Mouse (Mus musculus): ENCODE results near the gene Ctnna3.

- TF ChIP-seq E2F4 (IDR thresholded peaks at IDR 0.05; ENCODE audit: insufficient read depth) (no peak), SRF (IDR thresholded peaks at IDR 0.05; ENCODE audit: control insufficient read depth, insufficient read length, low read depth) (no peak)
These were observed 1245.9 kb downstream of the Ctnna3 start for GRCm38 (mm10) chr10:64675796-64676195.

Measured in myocyte (in vitro differentiated cells).